Mouse (Mus musculus) small intestine, adult 2 months (tissue): Measurements from ENCODE around the gene Rps6ka3.

Experiments
- CTCF ChIP-seq: fragments of 200-500 bp; IDR thresholded peaks from 2 replicates; pipeline ENCODE4 v1.5.1; 2012; ENCODE audit warnings: low read depth, mild to moderate bottlenecking, control low read depth, inconsistent platforms, low read length, moderate library complexity, mixed read lengths; ENCODE audit not compliant: insufficient replicate concordance, insufficient read length; ENCODE audit errors: extremely low read depth
- POLR2A ChIP-seq: fragments of 200-500 bp; IDR thresholded peaks from 2 replicates; pipeline ENCODE4 v1.6.1; 2012; ENCODE audit warnings: low read depth, mild to moderate bottlenecking, control low read depth, inconsistent platforms, low read length, moderate library complexity

- TF ChIP-seq POLR2A (no peak), CTCF (no peak)
Measured at GRCm38 (mm10) chrX:159372753-159373144, 162.6 kb downstream of the Rps6ka3 start.
